Mouse (Mus musculus): ENCODE data around the gene Spr.
"Not testable (repeated sequence)": the region's sequence is repeated elsewhere in the genome, so short reads cannot be mapped to it uniquely, and the experiment has no call there.

The Spr gene

GRCm38 (mm10) chr6:85132237-85132636 is 5.3 kb downstream of the Spr start:
- DNase-seq (ENCODE audit: low spot score in 2 of 2) = not testable (repeated sequence)

- peak; percentile 20 to 68 for DNase-seq (ENCODE audit: low spot score in 2 of 2)
These were observed 5.9 kb downstream of the Spr start for GRCm38 (mm10) chr6:85131673-85132072.

GRCm38 (mm10) chr6:85117545-85118511 is 19.7 kb downstream of the Spr start:
- peak in 1 of 2 experiments; percentile 26 for DNase-seq (ENCODE audit: low spot score in 2 of 2)

- DNase-seq (ENCODE audit: low spot score in 2 of 2) = no peak
These were observed 32.4 kb downstream of the Spr start for GRCm38 (mm10) chr6:85105033-85105615.

GRCm38 (mm10) chr6:85103321-85103720 is 34.2 kb downstream of the Spr start:
- DNase-seq (ENCODE audit: low spot score in 2 of 2) = no peak

- no peak for DNase-seq (ENCODE audit: low spot score in 2 of 2)
These were observed 41.1 kb downstream of the Spr start for GRCm38 (mm10) chr6:85096441-85096840.

GRCm38 (mm10) chr6:85087425-85087824 is 50.1 kb downstream of the Spr start:
- no peak for DNase-seq (ENCODE audit: low spot score in 2 of 2)

GRCm38 (mm10) chr6:85086645-85087044 is 50.9 kb downstream of the Spr start:
- no peak for DNase-seq (ENCODE audit: low spot score in 2 of 2)

Measured in spleen, postnatal 10 days (tissue).